Mouse (Mus musculus) frontal cortex, adult (tissue): ENCODE measurements around the gene Mpz.

Experiments used
- ATAC-seq: cut with Nextera tagmentation; 2 replicates; pipeline ENCODE4 v1.9.2; 2017; ENCODE audit warnings: mild to moderate bottlenecking, moderate library complexity, mixed read lengths; ENCODE audit not compliant: low TSS enrichment

Gene Mpz

GRCm38 (mm10) chr1:171149974-171150760 is at the start of gene Mpz, which contains the start of gene Sdhc:
Gene Mpz, plus strand, starts transcription at chr1:171150711.
Gene Sdhc, minus strand, starts transcription at chr1:171150603.
- ATAC-seq = peak; percentile 94

GRCm38 (mm10) chr1:171101033-171101432 is 49.5 kb upstream of the Mpz start:
- no peak for ATAC-seq

- peak; percentile 79 for ATAC-seq
Observed at GRCm38 (mm10) chr1:171101733-171102546, 48.6 kb upstream of the Mpz start.

GRCm38 (mm10) chr1:171102547-171103177 is 47.8 kb upstream of the Mpz start:
- ATAC-seq = peak; percentile 67

GRCm38 (mm10) chr1:171103179-171103840 is 47.2 kb upstream of the Mpz start:
- ATAC-seq = peak; percentile 8; the same call in 1 of the 2 replicates

GRCm38 (mm10) chr1:171105226-171105625 is 45.3 kb upstream of the Mpz start:
- ATAC-seq = no peak

- ATAC-seq = no peak
Observed at GRCm38 (mm10) chr1:171109620-171110019, 40.9 kb upstream of the Mpz start.

GRCm38 (mm10) chr1:171110659-171111019 is 39.9 kb upstream of the Mpz start:
- ATAC-seq = peak; percentile 53

- ATAC-seq = peak; percentile 84
Observed at GRCm38 (mm10) chr1:171111020-171111780, 39.3 kb upstream of the Mpz start.

- ATAC-seq = no peak
Observed at GRCm38 (mm10) chr1:171111781-171112575, 38.5 kb upstream of the Mpz start.

GRCm38 (mm10) chr1:171112986-171113385 is 37.5 kb upstream of the Mpz start:
- ATAC-seq = no peak

GRCm38 (mm10) chr1:171113873-171114299 is 36.6 kb upstream of the Mpz start, which contains the start of gene Cfap126:
Gene Cfap126, plus strand, starts transcription at chr1:171113918.
- peak; percentile 53 for ATAC-seq

- no peak for ATAC-seq
Observed at GRCm38 (mm10) chr1:171116280-171116679, 34.2 kb upstream of the Mpz start.

GRCm38 (mm10) chr1:171118269-171118684 is 32.2 kb upstream of the Mpz start:
- peak; percentile 59; the same call in 1 of the 2 replicates for ATAC-seq

- no peak for ATAC-seq
Observed at GRCm38 (mm10) chr1:171118996-171119395, 31.5 kb upstream of the Mpz start.

GRCm38 (mm10) chr1:171119405-171119804 is 31.1 kb upstream of the Mpz start:
- ATAC-seq = peak; percentile 53; the same call in 1 of the 2 replicates

- no peak for ATAC-seq
Observed at GRCm38 (mm10) chr1:171120893-171121292, 29.6 kb upstream of the Mpz start.

- ATAC-seq = no peak
Observed at GRCm38 (mm10) chr1:171121839-171122238, 28.7 kb upstream of the Mpz start.

- no peak for ATAC-seq
Observed at GRCm38 (mm10) chr1:171122932-171123331, 27.6 kb upstream of the Mpz start.

- ATAC-seq = no peak
Observed at GRCm38 (mm10) chr1:171124398-171124797, 26.1 kb upstream of the Mpz start.
